Mouse (Mus musculus): ENCODE data around the gene Akr1b7.
A peak's percentile ranks its signal among the peaks of the same experiment; 100 is the strongest.
"Not testable (repeated sequence)": the region's sequence is repeated elsewhere in the genome, so short reads cannot be mapped to it uniquely, and the experiment has no call there.

Gene Akr1b7

GRCm38 (mm10) chr6:34412023-34412422 lies at the start of gene Akr1b7:
Gene Akr1b7 (plus strand): TSS chr6:34412334.
- DNase-seq, result peak; percentile 31 to 51

- no peak for DNase-seq
Observed at GRCm38 (mm10) chr6:34364217-34365136, 47.7 kb upstream of the Akr1b7 start.

GRCm38 (mm10) chr6:34367998-34368397 lies 44.1 kb upstream of the Akr1b7 start:
- DNase-seq, result no peak

GRCm38 (mm10) chr6:34370081-34370480 lies 42.1 kb upstream of the Akr1b7 start:
- no peak for DNase-seq

- peak; percentile 81 to 85 for DNase-seq
Observed at GRCm38 (mm10) chr6:34371700-34372351, 40.3 kb upstream of the Akr1b7 start.

GRCm38 (mm10) chr6:34373841-34374240 lies 38.3 kb upstream of the Akr1b7 start:
- no peak for DNase-seq

- DNase-seq, result not testable (repeated sequence)
Observed at GRCm38 (mm10) chr6:34375888-34376287, 36.2 kb upstream of the Akr1b7 start.

GRCm38 (mm10) chr6:34383401-34383800 lies 28.7 kb upstream of the Akr1b7 start:
- no peak for DNase-seq

- DNase-seq, result peak; percentile 81 to 88
Observed at GRCm38 (mm10) chr6:34384110-34384661, 27.9 kb upstream of the Akr1b7 start, which contains the start of gene Akr1b10. Gene Akr1b10 (plus strand): TSS chr6:34384218.

GRCm38 (mm10) chr6:34384701-34385370 lies 27.3 kb upstream of the Akr1b7 start:
- DNase-seq, result peak; percentile 72 to 83

- no peak for DNase-seq
Observed at GRCm38 (mm10) chr6:34388420-34389156, 23.5 kb upstream of the Akr1b7 start.

- no peak for DNase-seq
Observed at GRCm38 (mm10) chr6:34395897-34396296, 16.2 kb upstream of the Akr1b7 start.

GRCm38 (mm10) chr6:34398431-34398830 lies 13.7 kb upstream of the Akr1b7 start:
- DNase-seq, result no peak

- no peak for DNase-seq
Observed at GRCm38 (mm10) chr6:34399606-34400220, 12.4 kb upstream of the Akr1b7 start.

GRCm38 (mm10) chr6:34400696-34401095 lies 11.4 kb upstream of the Akr1b7 start:
- peak in 1 of 2 experiments; percentile 11 for DNase-seq

- no peak for DNase-seq
Observed at GRCm38 (mm10) chr6:34406746-34407145, 5.4 kb upstream of the Akr1b7 start.

GRCm38 (mm10) chr6:34407403-34407802 lies 4.7 kb upstream of the Akr1b7 start:
- no peak for DNase-seq

GRCm38 (mm10) chr6:34412688-34413087 lies 554 bp downstream of the Akr1b7 start:
- DNase-seq, result no peak

GRCm38 (mm10) chr6:34413386-34413785 lies 1.3 kb downstream of the Akr1b7 start:
- not testable (repeated sequence) for DNase-seq

- DNase-seq, result no peak
Observed at GRCm38 (mm10) chr6:34416521-34416920, 4.4 kb downstream of the Akr1b7 start.

- no peak for DNase-seq
Observed at GRCm38 (mm10) chr6:34419071-34419470, 6.9 kb downstream of the Akr1b7 start.

- DNase-seq, result no peak
Observed at GRCm38 (mm10) chr6:34439006-34439405, 26.9 kb downstream of the Akr1b7 start.

All from kidney, postnatal 4 days (tissue).